Mouse (Mus musculus) hindbrain, embryonic 11.5 days (tissue): ENCODE measurements around the gene Vmn2r58. TPM values are rescaled to one million over a fixed set of nuclear protein-coding genes. Genes with fewer than 3 reads are reported as not detected.
"Not testable (repeated sequence)": the region's sequence is repeated elsewhere in the genome, so short reads cannot be mapped to it uniquely, and the experiment has no call there.

ENCODE experiments used
- ATAC-seq: fragments of 200-750 bp; cut with Nextera tagmentation; 2 replicates; pipeline ENCODE4 v1.8.0; 2017; ENCODE audit warnings: mild to moderate bottlenecking, moderate TSS enrichment, moderate library complexity; ENCODE audit not compliant: low FRiP score
- DNase-seq: peaks from one replicate; pipeline ENCODE4 v3.0.0-alpha.2; 2015; ENCODE audit warnings: low spot score
- H3K27ac ChIP-seq: fragments of 300-500 bp; sonication (generic); 2 replicates; pipeline ENCODE4 v1.5.1; 2014; ENCODE audit warnings: mild to moderate bottlenecking, low read depth, low read length
- H3K27me3 ChIP-seq: fragments of 300-500 bp; sonication (generic); 2 replicates; pipeline ENCODE4 v1.6.1; 2014; ENCODE audit warnings: mild to moderate bottlenecking, low read length, moderate library complexity, mixed read lengths; ENCODE audit not compliant: control insufficient read depth, insufficient read depth
- H3K36me3 ChIP-seq: fragments of 300-500 bp; sonication (generic); 2 replicates; pipeline ENCODE4 v1.6.1; 2014; ENCODE audit warnings: mild to moderate bottlenecking, low read length, moderate library complexity, mixed read lengths; ENCODE audit not compliant: control insufficient read depth, insufficient read depth
- H3K4me1 ChIP-seq: fragments of 300-500 bp; sonication (generic); replicated peaks from 2 replicates; pipeline ENCODE4 v1.6.1; 2014; ENCODE audit warnings: low read length, mixed read lengths; ENCODE audit not compliant: control insufficient read depth, insufficient read depth
- H3K4me2 ChIP-seq: fragments of 300-500 bp; sonication (generic); replicated peaks from 2 replicates; pipeline ENCODE4 v1.6.1; 2014; ENCODE audit warnings: mild to moderate bottlenecking, low read depth, low read length
- H3K4me3 ChIP-seq: fragments of 300-500 bp; sonication (generic); 2 replicates; pipeline ENCODE4 v1.5.1; 2014; ENCODE audit warnings: low read depth, low read length
- H3K9ac ChIP-seq: fragments of 300-500 bp; sonication (generic); 2 replicates; pipeline ENCODE4 v1.6.1; 2014; ENCODE audit warnings: low read depth, low read length
- H3K9me3 ChIP-seq: fragments of 300-500 bp; sonication (generic); 2 replicates; pipeline ENCODE4 v1.6.1; 2016; ENCODE audit warnings: low read length; ENCODE audit not compliant: control insufficient read depth
- WGBS: fragments of 180-500 bp; shearing (Covaris S2); extraction: QIAGEN DNeasy Blood & Tissue Kit; methylation state at CpG from one replicate; pipeline ENCODE4 v1.1.7; 2014; 5-methylcytosine and 5-hydroxymethylcytosine counted together
- polyA plus RNA-seq: library from polyadenylated mRNA; unstranded; fragments of >200 nt; fragmentation: Nextera tagmentation; extraction: Ambion mirVana; gene quantifications from 2 replicates; pipeline ENCODE4 v1.2.1, GENCODE M21; 2014

Vmn2r58 gene
- not detected in 2 replicates for polyA plus RNA-seq

GRCm38 (mm10) chr7:41872612-41873011 lies at the start of gene Vmn2r58:
TSS of gene Vmn2r58 (minus strand) at chr7:41872712.
- DNase-seq, H3K27me3 ChIP-seq, H3K4me1 ChIP-seq, ATAC-seq, H3K36me3 ChIP-seq, H3K9me3 ChIP-seq, H3K9ac ChIP-seq, H3K4me3 ChIP-seq, H3K4me2 ChIP-seq, H3K27ac ChIP-seq: not testable (repeated sequence)
- WGBS, result 74% methylated on average over 5 of the region's 5 CpGs

Other genes with a start within 250 kb of the Vmn2r58 start
- 19.4 and 19.5 TPM in 2 replicates for gene Zfp788, start 239.5 kb downstream of the Vmn2r58 start, polyA plus RNA-seq
- not detected in 2 replicates for gene Vmn2r59, start 186.3 kb upstream of the Vmn2r58 start, polyA plus RNA-seq
- gene Vmn2r60, start 235.1 kb upstream of the Vmn2r58 start, polyA plus RNA-seq, result not detected in 2 replicates